Mouse (Mus musculus): Measurements from ENCODE around the gene Relb.

The Relb gene

GRCm38 (mm10) chr7:19586269-19586668 is 43.0 kb downstream of the Relb start:
- CTCF ChIA-PET: no interaction called here

GRCm38 (mm10) chr7:19580634-19581033 is 48.6 kb downstream of the Relb start:
- CTCF ChIA-PET: no interaction called here

- CTCF ChIA-PET: no interaction called here
These were observed 49.5 kb downstream of the Relb start for GRCm38 (mm10) chr7:19579751-19580150.

GRCm38 (mm10) chr7:19578436-19578835 is 50.8 kb downstream of the Relb start:
- CTCF ChIA-PET: interaction anchor here (0.9 kb wide), 1 partner anchor 70 kb away, joined by 4 read pairs; no protein-coding TSS in a partner anchor

- CTCF ChIA-PET: no interaction called here
These were observed 51.3 kb downstream of the Relb start for GRCm38 (mm10) chr7:19577877-19578414.

- CTCF ChIA-PET: no interaction called here
These were observed 51.9 kb downstream of the Relb start, which contains the start of the genes Zfp296 and Gemin7 for GRCm38 (mm10) chr7:19577141-19577852. Gene Zfp296, plus strand, starts transcription at chr7:19577287. Gene Gemin7, minus strand, starts transcription at chr7:19577595.

- CTCF ChIA-PET: no interaction called here
These were observed 53.7 kb downstream of the Relb start for GRCm38 (mm10) chr7:19575559-19575958.

GRCm38 (mm10) chr7:19573776-19574140 is 55.5 kb downstream of the Relb start:
- CTCF ChIA-PET: no interaction called here

GRCm38 (mm10) chr7:19572926-19573775 is 56.1 kb downstream of the Relb start:
- CTCF ChIA-PET: no interaction called here

- CTCF ChIA-PET: interaction anchor here (0.6 kb wide), 1 partner anchor 36 kb away, joined by 4 read pairs; no protein-coding TSS in a partner anchor
These were observed 59.6 kb downstream of the Relb start for GRCm38 (mm10) chr7:19569647-19570046.

- CTCF ChIA-PET: no interaction called here
These were observed 61.8 kb downstream of the Relb start for GRCm38 (mm10) chr7:19567426-19567825.

GRCm38 (mm10) chr7:19565803-19566202 is 63.4 kb downstream of the Relb start:
- CTCF ChIA-PET: interaction anchor here (0.7 kb wide), 1 partner anchor 24 kb away, joined by 3 read pairs; no protein-coding TSS in a partner anchor

GRCm38 (mm10) chr7:19564455-19564854 is 64.8 kb downstream of the Relb start:
- CTCF ChIA-PET: interaction anchor here (0.5 kb wide), 1 partner anchor 21 kb away, joined by 3 read pairs; no protein-coding TSS in a partner anchor

GRCm38 (mm10) chr7:19563884-19564283 is 65.4 kb downstream of the Relb start:
- CTCF ChIA-PET: no interaction called here

- CTCF ChIA-PET: interaction anchor here (0.6 to 1.4 kb wide), 3 partner anchors 8 to 55 kb away, joined by 3 to 5 read pairs (median 4); partner anchors contain the start of genes Bloc1s3 and Trappc6a
These were observed 66.4 kb downstream of the Relb start, which contains the start of gene Ppp1r37 for GRCm38 (mm10) chr7:19562643-19563410. Gene Ppp1r37, minus strand, starts transcription at chr7:19563076.

- CTCF ChIA-PET: interaction anchor here (0.6 to 1.4 kb wide), 3 partner anchors 9 to 54 kb away, joined by 3 to 5 read pairs (median 4); partner anchors contain the start of genes Bloc1s3 and Trappc6a
These were observed 67.2 kb downstream of the Relb start for GRCm38 (mm10) chr7:19561765-19562642.

- CTCF ChIA-PET: interaction anchor here (0.6 kb wide), 1 partner anchor 183 kb away, joined by 3 read pairs; no protein-coding TSS in a partner anchor
These were observed 67.8 kb downstream of the Relb start for GRCm38 (mm10) chr7:19561431-19561764.

- CTCF ChIA-PET: interaction anchor here (0.6 kb wide), 1 partner anchor 182 kb away, joined by 3 read pairs; no protein-coding TSS in a partner anchor
These were observed 68.6 kb downstream of the Relb start for GRCm38 (mm10) chr7:19560491-19561260.

- CTCF ChIA-PET: no interaction called here
These were observed 70.3 kb downstream of the Relb start for GRCm38 (mm10) chr7:19558965-19559364.

Data from spleen, embryonic (tissue).